Mouse (Mus musculus): ENCODE measurements around the gene Tmem39a.

Gene Tmem39a

DNA sequence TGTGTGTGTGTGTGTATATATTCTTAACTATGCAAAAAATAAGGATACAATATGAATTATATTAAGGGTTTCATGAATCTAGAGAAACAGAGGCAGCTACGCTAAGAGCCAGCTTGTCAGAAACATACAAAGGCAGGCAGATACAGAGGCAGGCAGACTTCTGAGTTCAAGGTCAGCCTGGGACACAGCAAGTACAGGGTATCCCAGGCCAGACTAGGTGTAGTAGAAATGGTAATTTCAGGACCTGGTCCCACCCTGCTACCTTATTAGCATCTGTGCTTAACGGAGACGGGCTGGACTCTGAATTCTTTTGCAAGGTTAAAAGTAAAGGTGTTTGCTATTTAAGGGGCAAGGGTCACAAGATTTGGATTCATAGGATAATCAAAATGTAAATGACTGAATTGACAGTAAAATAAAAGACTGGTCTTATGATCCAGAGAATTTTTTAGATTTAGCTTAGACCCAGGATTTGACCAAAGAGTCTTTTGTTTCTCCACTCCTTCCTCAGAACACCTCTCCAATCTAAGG is at the start of gene Tmem39a:
TSS of gene Tmem39a (plus strand) at position 478 of the 528 bp plus-strand sequence.
- in situ Hi-C loops (cut with MboI; ENCODE audit: low sequenced_read_pairs): no loop called here

- in situ Hi-C loops (cut with MboI; ENCODE audit: low sequenced_read_pairs): no loop called here
Observed at GRCm38 (mm10) chr16:38510846-38511245, 47.7 kb upstream of the Tmem39a start.

DNA sequence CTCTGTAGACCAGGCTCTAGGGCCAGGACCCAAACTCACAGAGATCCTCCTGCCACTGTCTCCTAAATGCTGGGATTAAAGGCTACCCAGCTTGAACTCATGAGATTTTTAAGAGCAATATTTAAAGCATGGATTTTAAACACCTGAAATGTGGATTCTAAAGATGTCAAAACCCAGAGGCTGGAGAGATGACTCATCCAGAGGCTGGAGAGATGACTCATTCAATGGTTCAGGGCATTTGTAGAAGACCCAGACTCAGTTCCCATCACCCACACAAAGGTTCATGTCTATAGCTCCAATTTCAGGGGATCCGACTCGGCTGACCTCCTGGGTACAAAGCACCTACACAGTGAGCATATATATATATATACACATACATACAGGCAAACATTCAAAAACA is 39.4 kb upstream of the Tmem39a start:
- in situ Hi-C loops (cut with MboI; ENCODE audit: low sequenced_read_pairs): no loop called here

GRCm38 (mm10) chr16:38521211-38521987 is 37.1 kb upstream of the Tmem39a start:
- in situ Hi-C loops (cut with MboI; ENCODE audit: low sequenced_read_pairs): no loop called here

GRCm38 (mm10) chr16:38522129-38523084 is 36.1 kb upstream of the Tmem39a start, which contains the start of gene Timmdc1:
Timmdc1 (minus strand) TSS chr16:38522663.
- in situ Hi-C loops (cut with MboI; ENCODE audit: low sequenced_read_pairs): no loop called here

GRCm38 (mm10) chr16:38526264-38526663 is 32.2 kb upstream of the Tmem39a start:
- in situ Hi-C loops (cut with MboI; ENCODE audit: low sequenced_read_pairs): no loop called here

- in situ Hi-C loops (cut with MboI; ENCODE audit: low sequenced_read_pairs): no loop called here
Observed at GRCm38 (mm10) chr16:38536544-38537146, 21.9 kb upstream of the Tmem39a start.

GRCm38 (mm10) chr16:38538716-38539380 is 19.6 kb upstream of the Tmem39a start:
- in situ Hi-C loops (cut with MboI; ENCODE audit: low sequenced_read_pairs): no loop called here

DNA sequence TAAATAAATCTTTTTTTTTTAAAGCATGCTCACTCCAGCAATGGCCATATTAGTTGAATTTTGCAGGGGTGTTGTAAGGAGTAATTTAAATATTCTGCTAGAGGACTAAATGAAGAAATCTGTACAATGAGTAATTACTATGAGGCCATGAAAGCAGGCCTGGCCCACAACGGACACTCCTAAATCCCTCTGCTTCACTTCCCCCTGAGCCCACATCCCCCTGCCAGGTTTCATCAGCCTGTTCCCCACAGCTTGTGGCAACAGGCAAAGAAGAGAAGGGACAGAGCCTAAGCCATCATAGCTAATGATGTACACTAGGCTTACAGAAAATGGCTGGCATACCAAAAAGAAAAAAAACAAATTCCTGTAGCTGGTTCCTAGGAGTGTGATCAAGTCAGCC is 10.5 kb upstream of the Tmem39a start:
- in situ Hi-C loops (cut with MboI; ENCODE audit: low sequenced_read_pairs): no loop called here

DNA sequence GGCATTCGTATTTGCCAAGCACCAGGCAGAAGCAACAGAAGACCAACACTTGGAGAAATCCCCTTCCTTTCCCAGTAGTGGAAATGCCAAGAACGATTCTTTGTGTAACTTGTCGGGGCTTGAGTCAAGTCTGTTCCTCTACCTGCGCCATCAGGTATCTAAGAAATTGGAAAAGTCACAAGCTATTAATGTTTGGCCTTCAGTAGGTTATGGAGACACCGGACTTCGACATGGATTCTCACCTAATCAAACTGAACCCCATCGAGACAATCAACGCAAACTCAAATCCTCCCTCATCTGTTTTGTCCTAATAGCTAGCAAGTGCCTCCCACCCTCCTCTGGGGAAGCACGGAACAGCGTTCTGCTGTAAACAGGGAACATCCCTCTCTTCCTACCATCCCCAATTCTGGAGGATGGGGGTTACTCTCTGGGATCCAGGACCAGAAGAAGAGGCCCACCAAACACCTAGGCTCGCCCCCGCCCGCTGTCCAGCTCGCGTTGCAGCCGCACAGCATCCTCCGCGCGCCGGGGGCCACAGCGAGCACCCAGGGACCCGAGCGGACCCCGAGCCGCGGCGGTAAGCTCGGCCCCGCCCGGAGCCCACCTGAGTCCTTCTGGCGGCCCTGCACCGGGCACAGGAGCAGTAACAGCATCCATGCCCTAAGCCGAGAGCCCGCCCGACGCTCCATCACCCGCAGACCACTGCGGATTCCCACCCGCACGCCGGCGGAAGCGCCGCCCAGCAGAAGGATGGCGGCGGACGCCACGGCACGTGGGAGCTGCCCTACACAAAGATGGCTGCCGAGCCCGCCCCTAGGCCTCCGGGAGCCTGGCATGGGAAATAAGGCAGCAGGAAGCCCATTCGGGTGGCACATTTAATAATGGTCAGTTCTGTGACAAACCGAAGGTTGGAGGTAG is 8.8 kb upstream of the Tmem39a start, which contains the start of gene Poglut1:
TSS of gene Poglut1 (minus strand) at position 780 of the 918 bp plus-strand sequence.
- in situ Hi-C loops (cut with MboI; ENCODE audit: low sequenced_read_pairs): no loop called here

DNA sequence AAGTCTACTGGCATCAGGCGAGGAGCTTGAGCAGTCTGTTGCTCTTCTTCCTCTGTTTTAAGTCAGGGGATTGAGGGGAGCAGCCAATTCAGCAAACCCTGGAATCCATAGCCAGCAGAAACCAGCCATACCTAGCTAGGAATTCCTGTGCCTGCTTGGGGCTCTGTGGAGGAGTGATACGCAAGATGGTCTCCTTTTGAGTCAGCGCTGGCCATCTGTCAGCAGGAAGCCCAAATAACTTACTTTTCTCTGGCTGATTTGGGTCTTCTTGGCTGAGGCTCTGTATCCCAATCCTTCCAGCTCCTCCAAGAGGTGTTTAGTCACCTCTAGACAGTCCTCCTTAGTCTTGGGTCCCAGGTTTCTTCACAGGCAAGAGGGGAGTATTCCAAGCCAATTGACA is 2.5 kb upstream of the Tmem39a start:
- in situ Hi-C loops (cut with MboI; ENCODE audit: low sequenced_read_pairs): no loop called here

- in situ Hi-C loops (cut with MboI; ENCODE audit: low sequenced_read_pairs): no loop called here
Observed at GRCm38 (mm10) chr16:38562131-38562967, 3.9 kb downstream of the Tmem39a start.

GRCm38 (mm10) chr16:38562968-38563327 is 4.5 kb downstream of the Tmem39a start:
- in situ Hi-C loops (cut with MboI; ENCODE audit: low sequenced_read_pairs): no loop called here

GRCm38 (mm10) chr16:38563516-38563915 is 5.0 kb downstream of the Tmem39a start:
- in situ Hi-C loops (cut with MboI; ENCODE audit: low sequenced_read_pairs): no loop called here

DNA sequence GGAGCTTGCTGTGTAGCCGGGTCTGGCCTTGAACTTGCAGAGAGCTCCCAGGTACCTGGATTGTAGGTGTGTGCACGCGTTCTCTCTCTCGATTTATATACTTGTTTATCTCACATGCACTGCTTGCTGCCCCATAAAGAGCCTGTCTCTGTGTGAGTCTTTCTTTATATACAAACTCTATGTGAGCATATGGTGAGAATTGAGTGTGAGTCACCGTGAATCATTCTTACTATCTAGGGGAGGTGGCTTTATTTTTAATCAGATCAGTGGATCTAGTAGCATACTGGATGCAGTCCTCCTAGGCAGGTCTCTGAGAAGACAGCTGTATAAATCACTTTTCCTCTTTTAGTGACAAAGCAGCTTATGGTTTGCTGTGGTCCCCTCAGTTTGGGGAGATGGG is 9.7 kb downstream of the Tmem39a start:
- in situ Hi-C loops (cut with MboI; ENCODE audit: low sequenced_read_pairs): no loop called here

DNA sequence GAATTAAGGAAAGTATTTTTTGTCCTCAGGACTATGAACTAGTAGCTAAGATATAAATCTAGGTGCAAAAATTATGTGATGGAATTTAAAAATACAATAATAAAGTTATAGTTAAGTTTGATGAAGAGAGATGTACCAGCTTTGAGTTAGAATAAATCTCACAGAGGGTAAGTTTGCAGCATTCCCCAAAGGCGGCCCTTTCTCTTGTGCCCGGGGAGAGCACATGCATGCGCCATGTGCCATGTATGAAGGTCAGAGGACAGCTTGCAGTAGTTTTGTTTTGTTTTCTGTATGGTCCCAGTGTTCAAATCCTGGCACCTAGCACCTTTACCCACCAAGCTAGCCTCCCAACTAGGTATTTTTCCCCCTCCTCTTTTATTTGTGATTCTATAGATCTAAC is 13.0 kb downstream of the Tmem39a start:
- in situ Hi-C loops (cut with MboI; ENCODE audit: low sequenced_read_pairs): no loop called here

DNA sequence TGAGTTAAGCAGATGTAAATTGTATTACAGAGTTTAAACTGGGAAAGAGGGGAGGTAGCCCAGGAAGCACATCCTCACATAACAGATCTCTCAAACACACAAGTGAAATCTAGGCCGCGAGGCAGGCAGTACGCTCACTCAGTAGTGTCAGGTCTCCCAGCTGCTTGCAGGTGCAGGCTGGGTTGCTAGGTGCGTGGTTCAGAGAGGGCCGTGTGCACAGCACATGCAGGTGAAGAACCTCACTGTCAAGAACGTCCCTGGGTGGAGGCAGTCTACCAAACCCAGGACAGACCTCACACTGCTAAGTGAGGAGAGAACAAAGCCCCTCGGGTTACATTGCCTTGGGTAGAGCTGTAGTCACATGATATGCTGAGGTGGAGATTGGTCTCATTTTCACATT is 26.3 kb downstream of the Tmem39a start:
- in situ Hi-C loops (cut with MboI; ENCODE audit: low sequenced_read_pairs): no loop called here

- in situ Hi-C loops (cut with MboI; ENCODE audit: low sequenced_read_pairs): no loop called here
Observed at GRCm38 (mm10) chr16:38585186-38585585, 26.7 kb downstream of the Tmem39a start.

DNA sequence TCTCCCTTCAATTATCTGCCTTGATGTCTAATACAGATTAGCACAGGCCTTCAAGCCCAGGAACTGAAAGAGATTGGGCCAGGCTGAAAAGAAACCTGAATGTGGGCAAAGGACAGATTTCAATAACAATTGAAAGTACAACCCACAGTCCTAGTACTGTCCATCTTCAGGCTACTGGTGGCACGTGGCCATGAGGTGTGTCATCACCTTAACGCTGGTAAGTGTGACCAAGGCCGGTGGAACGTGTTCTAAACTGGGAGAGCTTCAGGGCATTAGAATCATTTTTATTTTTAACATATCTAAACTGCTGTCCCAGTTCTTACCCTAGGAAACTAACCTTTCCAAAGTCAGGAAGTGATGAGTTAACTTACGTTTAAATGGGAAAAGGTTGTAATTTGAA is 28.7 kb downstream of the Tmem39a start:
- in situ Hi-C loops (cut with MboI; ENCODE audit: low sequenced_read_pairs): no loop called here

All from CH12F3 (cell line).